ENCODE assay signal across 17 mouse cellular contexts in the genomic region with DNA sequence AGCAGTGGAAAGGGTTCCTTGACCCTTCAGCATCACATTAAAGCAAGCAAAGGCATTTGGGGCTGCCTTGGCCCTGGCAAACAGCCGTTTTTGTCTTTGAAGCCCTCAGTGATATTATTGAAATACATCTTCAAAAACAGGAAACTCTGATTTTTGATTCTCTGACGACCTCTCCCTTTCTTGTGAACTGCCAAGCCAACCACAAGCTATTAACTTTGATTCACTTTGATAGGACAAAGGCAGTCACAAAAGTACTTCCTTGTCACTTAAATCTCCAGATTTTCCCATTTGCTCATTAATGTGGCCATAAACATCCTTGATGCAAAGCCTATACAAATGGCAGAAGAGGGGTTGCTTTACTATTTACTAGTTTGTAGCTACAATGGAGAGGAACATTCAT.
DNase-seq lines count a peak whose midpoint lies in the region; ATAC-seq and TF ChIP-seq lines count a peak whose summit lies in the region.
"Had no signal": no experiment of that assay in that cellular context is flagged by ENCODE, and none has a peak within 500 bp of the region (broad histone marks: within the 10 kb centered on the region; RNA-seq: fewer than 3 reads in every experiment).

No protein-coding gene starts in this region.

- no peak for TF ChIP-seq CTCF in cerebellum, adult 2 months (IDR thresholded peaks at IDR 0.05; ENCODE audit: borderline replicate concordance, insufficient read depth, low read depth, low read length)

- peak; percentile 9 for DNase-seq in kidney, postnatal 14 days
- no peak for DNase-seq in kidney, postnatal 36 days
- DNase-seq in CD4-positive, CD25-positive, alpha-beta regulatory T cell, adult 2 months (ENCODE audit: low read depth, low spot score): peak; percentile 47
- DNase-seq in cerebellum, adult 2 months: no peak
- DNase-seq in cerebellum, postnatal 36 days: no peak
- DNase-seq: adrenal gland, adult 8-10 months; adrenal gland, postnatal 36 days; cerebellum, adult 8-10 months; cerebellum, postnatal 14 days; gastrocnemius, postnatal 36 days; heart, adult 11 months; heart, postnatal 36 days had no signal

- TF ChIP-seq POLR2A in cerebellum, adult 2 months (IDR thresholded peaks at IDR 0.05; ENCODE audit: borderline replicate concordance, insufficient read depth, low read length): no peak

- no peak overlapping the region for H3K4me3 ChIP-seq in cerebellum, adult 2 months (replicated peaks; ENCODE audit: insufficient read depth, low read depth, low read length)
- H3K4me3 ChIP-seq: embryonic facial prominence, embryonic 12.5 days; forebrain, embryonic 15.5 days; heart, embryonic 13.5 days had no signal

- no peak overlapping the region for H3K27ac ChIP-seq in cerebellum, adult 2 months (ENCODE audit: insufficient read depth, low read length)
- H3K27ac ChIP-seq: embryonic facial prominence, embryonic 12.5 days; forebrain, embryonic 15.5 days; heart, embryonic 13.5 days had no signal

- H3K4me1 ChIP-seq in cerebellum, adult 2 months (ENCODE audit: control insufficient read depth, insufficient read depth, low read length): no peaks in the 10 kb centered on the region
- H3K4me1 ChIP-seq: embryonic facial prominence, embryonic 12.5 days; forebrain, embryonic 15.5 days; heart, embryonic 13.5 days had no signal

- no peaks in the 10 kb centered on the region for H3K27me3 ChIP-seq in cerebellum, adult 2 months (ENCODE audit: control insufficient read depth, insufficient read depth, low read length)
- H3K27me3 ChIP-seq: embryonic facial prominence, embryonic 12.5 days; forebrain, embryonic 15.5 days; heart, embryonic 13.5 days had no signal

- peak; percentile 70 for ATAC-seq in activated CD4-positive, CD25-positive, alpha-beta regulatory T cell, adult 4 months
- ATAC-seq: forebrain, embryonic 15.5 days; hindbrain, embryonic 16.5 days had no signal

- WGBS in cerebellum, adult 2 months: 73% methylated on average over 2 of the region's 2 CpGs

Comparison
In these comparisons a context has a peak if more than half of its experiments do, and no peak if none do; other contexts are left out.
1. DNase-seq: peak in kidney, postnatal 14 days (single experiment) and CD4-positive, CD25-positive, alpha-beta regulatory T cell, adult 2 months (single experiment); none in kidney, postnatal 36 days (0 of 2), cerebellum, adult 2 months (0 of 2) and cerebellum, postnatal 36 days (0 of 2).